In genomic region chr17:9797069-9797468, GRCm38 (mm10) we compare ENCODE assay signal across 27 mouse cellular contexts.
DNase-seq lines count a peak whose midpoint lies in the region; ATAC-seq and TF ChIP-seq lines count a peak whose summit lies in the region.
"Had no signal": no experiment of that assay in that cellular context is flagged by ENCODE, and none has a peak within 500 bp of the region (broad histone marks: within the 10 kb centered on the region; RNA-seq: fewer than 3 reads in every experiment).

No protein-coding gene starts in this region.

- TF ChIP-seq POLR2A in heart, adult 2 months (IDR thresholded peaks at IDR 0.05; ENCODE audit: insufficient read depth, low read depth, low read length) = no peak

- no peak overlapping the region for H3K4me3 ChIP-seq in forebrain, embryonic 12.5 days (replicated peaks)
- H3K4me3 ChIP-seq in forebrain, embryonic 14.5 days (ENCODE audit: low read depth, low read length) = no peak overlapping the region
- H3K4me3 ChIP-seq in heart, embryonic 12.5 days = no peak overlapping the region
- no peak overlapping the region for H3K4me3 ChIP-seq in heart, postnatal 0 days (ENCODE audit: low read depth, low read length)
- H3K4me3 ChIP-seq in heart, adult 2 months = no peak overlapping the region
- H3K4me3 ChIP-seq in midbrain, embryonic 15.5 days = no peak overlapping the region
- no peak overlapping the region for H3K4me3 ChIP-seq in midbrain, embryonic 16.5 days (ENCODE audit: low read depth, low read length)
- H3K4me3 ChIP-seq: hindbrain, embryonic 15.5 days; neural tube, embryonic 12.5 days had no signal

- 0 out of 2 replicates have a peak, but pooled peaks cover 4% of the 10 kb centered on the region for H3K9me3 ChIP-seq in forebrain, embryonic 12.5 days
- no peaks in the 10 kb centered on the region for H3K9me3 ChIP-seq in forebrain, embryonic 14.5 days (replicated peaks; ENCODE audit: control insufficient read depth, low read length)
- no peaks in the 10 kb centered on the region for H3K9me3 ChIP-seq in heart, embryonic 12.5 days (replicated peaks)
- H3K9me3 ChIP-seq in heart, postnatal 0 days (replicated peaks; ENCODE audit: control insufficient read depth, low read length) = no peaks in the 10 kb centered on the region
- peaks cover 4% of the 10 kb centered on the region; the same call in 1 of the 2 replicates for H3K9me3 ChIP-seq in midbrain, embryonic 15.5 days
- H3K9me3 ChIP-seq in midbrain, embryonic 16.5 days (replicated peaks; ENCODE audit: control insufficient read depth, low read length, poor library complexity, severe bottlenecking) = no peaks in the 10 kb centered on the region
- H3K9me3 ChIP-seq: hindbrain, embryonic 15.5 days; neural tube, embryonic 12.5 days had no signal

- H3K4me2 ChIP-seq in forebrain, embryonic 12.5 days = no peak overlapping the region
- H3K4me2 ChIP-seq in forebrain, embryonic 14.5 days (ENCODE audit: low read length) = no peak overlapping the region
- peak overlapping the region; percentile 42 for H3K4me2 ChIP-seq in heart, embryonic 12.5 days
- H3K4me2 ChIP-seq in heart, postnatal 0 days (ENCODE audit: low read depth, low read length) = no peak overlapping the region
- H3K4me2 ChIP-seq in midbrain, embryonic 15.5 days = no peak overlapping the region
- no peak overlapping the region for H3K4me2 ChIP-seq in midbrain, embryonic 16.5 days (ENCODE audit: low read length)
- H3K4me2 ChIP-seq: hindbrain, embryonic 15.5 days; neural tube, embryonic 12.5 days had no signal

- no peak for DNase-seq in forebrain, embryonic 14.5 days (ENCODE audit: low spot score)
- no peak for DNase-seq in heart, postnatal 25 days (ENCODE audit: low spot score)
- DNase-seq in heart, postnatal 0 days (ENCODE audit: low spot score) = no peak
- no peak for DNase-seq in heart, adult 2 months
- DNase-seq: adrenal gland, postnatal 10 days; cerebellum, adult 8-10 months; cerebellum, postnatal 25 days; gastrocnemius, postnatal 14 days; kidney, adult 11 months; kidney, postnatal 14 days; liver; lung, adult 2 months; lung, postnatal 10 days; right cerebral cortex, postnatal 4 days; thymus, adult 18-20 months; thymus, postnatal 25 days had no signal

- no peak for TF ChIP-seq CTCF in heart, postnatal 0 days (IDR thresholded peaks at IDR 0.05; ENCODE audit: low read depth)
- no peak for TF ChIP-seq CTCF in heart, adult 2 months (IDR thresholded peaks at IDR 0.05)

- intact Hi-C loops in heart, postnatal 25 days (cut with DNase I) = no loop called here
- intact Hi-C loops in heart, adult 2 months (cut with DNase I) = no loop called here

- ATAC-seq in forebrain, embryonic 12.5 days (ENCODE audit: low FRiP score) = no peak
- no peak for ATAC-seq in forebrain, embryonic 14.5 days
- ATAC-seq in heart, embryonic 12.5 days (ENCODE audit: insufficient number of reproducible peaks, low FRiP score) = 0 out of 2 replicates have a peak, but pooled peaks have one; percentile 11
- 0 out of 2 replicates have a peak, but pooled peaks have one; percentile 4 for ATAC-seq in heart, postnatal 0 days (ENCODE audit: insufficient read depth, low read depth)
- no peak for ATAC-seq in midbrain, embryonic 15.5 days (replicated peaks)
- ATAC-seq in midbrain, embryonic 16.5 days = no peak
- ATAC-seq: inflammation-experienced regulatory T-cells, adult 6 months; Patski had no signal

- peak overlapping the region; percentile 50; the same call in 1 of the 2 replicates for H3K27ac ChIP-seq in forebrain, embryonic 12.5 days
- H3K27ac ChIP-seq in forebrain, embryonic 14.5 days (ENCODE audit: low read depth, low read length) = no peak overlapping the region
- H3K27ac ChIP-seq in heart, embryonic 12.5 days (ENCODE audit: poor library complexity, severe bottlenecking) = no peak overlapping the region
- H3K27ac ChIP-seq in heart, postnatal 0 days (ENCODE audit: low read depth) = 0 out of 2 replicates have a peak overlapping the region, but pooled peaks have one; percentile 25
- H3K27ac ChIP-seq in heart, adult 2 months = no peak overlapping the region
- 0 out of 2 replicates have a peak overlapping the region, but pooled peaks have one; percentile 8 for H3K27ac ChIP-seq in midbrain, embryonic 15.5 days
- no peak overlapping the region for H3K27ac ChIP-seq in midbrain, embryonic 16.5 days (ENCODE audit: low read length)
- H3K27ac ChIP-seq: hindbrain, embryonic 15.5 days; liver, embryonic 14.5 days; macrophage; neural tube, embryonic 12.5 days; stomach, postnatal 0 days had no signal

- no peaks in the 10 kb centered on the region for H3K36me3 ChIP-seq in forebrain, embryonic 12.5 days (replicated peaks)
- H3K36me3 ChIP-seq in forebrain, embryonic 14.5 days (ENCODE audit: control insufficient read depth, insufficient read depth, low read length) = no peaks in the 10 kb centered on the region
- H3K36me3 ChIP-seq in heart, embryonic 12.5 days = no peaks in the 10 kb centered on the region
- H3K36me3 ChIP-seq in heart, postnatal 0 days (replicated peaks; ENCODE audit: control insufficient read depth, insufficient read depth, low read length) = no peaks in the 10 kb centered on the region
- no peaks in the 10 kb centered on the region for H3K36me3 ChIP-seq in heart, adult 2 months (ENCODE audit: control insufficient read depth, insufficient read depth, low read length)
- no peaks in the 10 kb centered on the region for H3K36me3 ChIP-seq in midbrain, embryonic 15.5 days (replicated peaks)
- H3K36me3 ChIP-seq in midbrain, embryonic 16.5 days (ENCODE audit: control insufficient read depth, insufficient read depth, low read length) = no peaks in the 10 kb centered on the region
- H3K36me3 ChIP-seq: hindbrain, embryonic 15.5 days; neural tube, embryonic 12.5 days had no signal

- no peaks in the 10 kb centered on the region for H3K79me2 ChIP-seq in heart, adult 2 months (replicated peaks; ENCODE audit: control insufficient read depth, insufficient read depth, low read length)

- TF ChIP-seq EP300 in heart, postnatal 0 days (IDR thresholded peaks at IDR 0.05; ENCODE audit: low read depth) = no peak
- no peak for TF ChIP-seq EP300 in heart, adult 2 months (IDR thresholded peaks at IDR 0.05; ENCODE audit: insufficient read depth, low read depth, low read length)

- 84% methylated on average over 8 of the region's 8 CpGs for WGBS in forebrain, embryonic 12.5 days
- 88% methylated on average over 8 of the region's 8 CpGs for WGBS in forebrain, embryonic 14.5 days
- WGBS in heart, embryonic 12.5 days = 36% methylated on average over 8 of the region's 8 CpGs
- 37% methylated on average over 8 of the region's 8 CpGs for WGBS in heart, postnatal 0 days
- 48% methylated on average over 8 of the region's 8 CpGs for WGBS in heart, adult 2 months
- 75% methylated on average over 8 of the region's 8 CpGs for WGBS in midbrain, embryonic 15.5 days
- WGBS in midbrain, embryonic 16.5 days = 76% methylated on average over 8 of the region's 8 CpGs

- no peaks in the 10 kb centered on the region for H3K27me3 ChIP-seq in forebrain, embryonic 12.5 days
- no peaks in the 10 kb centered on the region for H3K27me3 ChIP-seq in forebrain, embryonic 14.5 days (replicated peaks; ENCODE audit: control insufficient read depth, insufficient read depth, low read length)
- H3K27me3 ChIP-seq in heart, embryonic 12.5 days (replicated peaks) = no peaks in the 10 kb centered on the region
- H3K27me3 ChIP-seq in heart, postnatal 0 days (ENCODE audit: control insufficient read depth, insufficient read depth, low read length) = no peaks in the 10 kb centered on the region
- H3K27me3 ChIP-seq in heart, adult 2 months (ENCODE audit: control insufficient read depth, insufficient read depth, low read length) = no peaks in the 10 kb centered on the region
- H3K27me3 ChIP-seq in midbrain, embryonic 15.5 days (replicated peaks) = no peaks in the 10 kb centered on the region
- no peaks in the 10 kb centered on the region; the same call in 1 of the 2 replicates for H3K27me3 ChIP-seq in midbrain, embryonic 16.5 days (ENCODE audit: control insufficient read depth, insufficient read depth, low read depth, low read length)
- H3K27me3 ChIP-seq: hindbrain, embryonic 15.5 days; neural tube, embryonic 12.5 days had no signal

- peaks cover 9% of the 10 kb centered on the region for H3K4me1 ChIP-seq in forebrain, embryonic 12.5 days
- H3K4me1 ChIP-seq in forebrain, embryonic 14.5 days (ENCODE audit: control insufficient read depth, insufficient read depth, low read length) = peaks cover 5% of the 10 kb centered on the region
- peaks cover 9% of the 10 kb centered on the region for H3K4me1 ChIP-seq in heart, embryonic 12.5 days (replicated peaks)
- H3K4me1 ChIP-seq in heart, postnatal 0 days (ENCODE audit: control insufficient read depth, insufficient read depth) = no peaks in the 10 kb centered on the region
- peaks cover 2% of the 10 kb centered on the region; the same call in 1 of the 2 replicates for H3K4me1 ChIP-seq in heart, adult 2 months (ENCODE audit: control insufficient read depth, insufficient read depth, low read length)
- H3K4me1 ChIP-seq in midbrain, embryonic 15.5 days = peaks cover 7% of the 10 kb centered on the region; the same call in 1 of the 2 replicates
- H3K4me1 ChIP-seq in midbrain, embryonic 16.5 days (ENCODE audit: control insufficient read depth, insufficient read depth, low read length) = peaks cover 4% of the 10 kb centered on the region; the same call in 1 of the 2 replicates

- H3K9ac ChIP-seq in forebrain, embryonic 12.5 days = no peak overlapping the region
- no peak overlapping the region for H3K9ac ChIP-seq in forebrain, embryonic 14.5 days (ENCODE audit: low read length)
- H3K9ac ChIP-seq in heart, embryonic 12.5 days = no peak overlapping the region
- H3K9ac ChIP-seq in heart, postnatal 0 days (replicated peaks; ENCODE audit: low read depth, low read length) = no peak overlapping the region
- no peak overlapping the region for H3K9ac ChIP-seq in heart, adult 2 months (ENCODE audit: low read depth, low read length)
- no peak overlapping the region for H3K9ac ChIP-seq in midbrain, embryonic 15.5 days
- no peak overlapping the region for H3K9ac ChIP-seq in midbrain, embryonic 16.5 days (ENCODE audit: low read depth, low read length)
- H3K9ac ChIP-seq: hindbrain, embryonic 15.5 days; liver, embryonic 14.5 days; neural tube, embryonic 12.5 days had no signal

Comparison
In these comparisons a context has a peak if more than half of its experiments do, and no peak if none do; other contexts are left out.
1. H3K27ac ChIP-seq: peak in forebrain, embryonic 12.5 days (single experiment), heart, postnatal 0 days (single experiment) and midbrain, embryonic 15.5 days (single experiment); none in forebrain, embryonic 14.5 days (single experiment), heart, embryonic 12.5 days (single experiment), heart, adult 2 months (single experiment) and midbrain, embryonic 16.5 days (single experiment).
2. ATAC-seq: peak in heart, embryonic 12.5 days (single experiment) and heart, postnatal 0 days (single experiment); none in forebrain, embryonic 12.5 days (single experiment), forebrain, embryonic 14.5 days (single experiment), midbrain, embryonic 15.5 days (single experiment) and midbrain, embryonic 16.5 days (single experiment).